Mouse (Mus musculus): Measurements from ENCODE around the gene Cacna1c.

- TF ChIP-seq POLR2A (IDR thresholded peaks at IDR 0.05; ENCODE audit: insufficient read depth, low read length) (no peak), CTCF (IDR thresholded peaks at IDR 0.05; ENCODE audit: low read depth, low read length) (no peak)
Measured at GRCm38 (mm10) chr6:118810834-118811233, 385.4 kb downstream of the Cacna1c start.

Data from ES-Bruce4 (cell line).